Mouse (Mus musculus) kidney, postnatal 0 days (tissue): Measurements from ENCODE around the gene Tbck. TPM values are rescaled to one million over a fixed set of nuclear protein-coding genes. Genes with fewer than 3 reads are reported as not detected.

Experiments used
- ATAC-seq: fragments of 200-750 bp; cut with Nextera tagmentation; replicated peaks from 2 replicates; pipeline ENCODE4 v1.8.0; 2017; ENCODE audit warnings: low read depth, moderate number of reproducible peaks, moderate TSS enrichment, moderate library complexity; ENCODE audit not compliant: low FRiP score
- DNase-seq: peaks from one replicate; pipeline ENCODE4 v3.0.0-alpha.2; 2016; ENCODE audit warnings: low spot score
- H3K27ac ChIP-seq: fragments of 300-500 bp; sonication (generic); 2 replicates; pipeline ENCODE4 v1.5.1; 2014; ENCODE audit warnings: mild to moderate bottlenecking
- H3K27me3 ChIP-seq: fragments of 300-500 bp; sonication (generic); 2 replicates; pipeline ENCODE4 v1.6.1; 2014; ENCODE audit warnings: low read length, mixed read lengths; ENCODE audit not compliant: insufficient read depth
- H3K36me3 ChIP-seq: fragments of 300-500 bp; sonication (generic); 2 replicates; pipeline ENCODE4 v1.6.1; 2014; ENCODE audit warnings: low read length, mixed read lengths; ENCODE audit not compliant: insufficient read depth
- H3K4me1 ChIP-seq: fragments of 300-500 bp; sonication (generic); replicated peaks from 2 replicates; pipeline ENCODE4 v1.6.1; 2014; ENCODE audit warnings: antibody characterized with exemption, low read length, mixed read lengths; ENCODE audit not compliant: insufficient read depth
- H3K4me2 ChIP-seq: fragments of 300-500 bp; sonication (generic); 2 replicates; pipeline ENCODE4 v1.6.1; 2014; ENCODE audit warnings: mild to moderate bottlenecking, low read length, moderate library complexity, mixed read lengths
- H3K4me3 ChIP-seq: fragments of 300-500 bp; sonication (generic); replicated peaks from 2 replicates; pipeline ENCODE4 v1.5.1; 2014; ENCODE audit warnings: low read depth, low read length
- H3K9ac ChIP-seq: fragments of 300-500 bp; sonication (generic); 2 replicates; pipeline ENCODE4 v1.6.1; 2014; ENCODE audit warnings: low read depth, low read length
- H3K9me3 ChIP-seq: fragments of 300-500 bp; sonication (generic); replicated peaks from 2 replicates; pipeline ENCODE4 v1.6.1; 2016; ENCODE audit warnings: low read length, inconsistent platforms, mixed read lengths
- CTCF ChIP-seq: IDR thresholded peaks from 2 replicates; pipeline ENCODE4 v1.5.1; 2016; ENCODE audit warnings: antibody characterized with exemption, low read depth, mild to moderate bottlenecking, moderate library complexity
- WGBS: fragments of 180-500 bp; shearing (Covaris S2); extraction: QIAGEN DNeasy Blood & Tissue Kit; methylation state at CpG from one replicate; pipeline ENCODE4 v1.1.7; 2014; 5-methylcytosine and 5-hydroxymethylcytosine counted together
- polyA plus RNA-seq: library from polyadenylated mRNA; unstranded; fragments of >200 nt; fragmentation: Nextera tagmentation; extraction: Ambion mirVana; gene quantifications from 2 replicates; pipeline ENCODE4 v1.2.1, GENCODE M21; 2015

The Tbck gene
- 19.6 and 19.8 TPM in 2 replicates for polyA plus RNA-seq

DNA sequence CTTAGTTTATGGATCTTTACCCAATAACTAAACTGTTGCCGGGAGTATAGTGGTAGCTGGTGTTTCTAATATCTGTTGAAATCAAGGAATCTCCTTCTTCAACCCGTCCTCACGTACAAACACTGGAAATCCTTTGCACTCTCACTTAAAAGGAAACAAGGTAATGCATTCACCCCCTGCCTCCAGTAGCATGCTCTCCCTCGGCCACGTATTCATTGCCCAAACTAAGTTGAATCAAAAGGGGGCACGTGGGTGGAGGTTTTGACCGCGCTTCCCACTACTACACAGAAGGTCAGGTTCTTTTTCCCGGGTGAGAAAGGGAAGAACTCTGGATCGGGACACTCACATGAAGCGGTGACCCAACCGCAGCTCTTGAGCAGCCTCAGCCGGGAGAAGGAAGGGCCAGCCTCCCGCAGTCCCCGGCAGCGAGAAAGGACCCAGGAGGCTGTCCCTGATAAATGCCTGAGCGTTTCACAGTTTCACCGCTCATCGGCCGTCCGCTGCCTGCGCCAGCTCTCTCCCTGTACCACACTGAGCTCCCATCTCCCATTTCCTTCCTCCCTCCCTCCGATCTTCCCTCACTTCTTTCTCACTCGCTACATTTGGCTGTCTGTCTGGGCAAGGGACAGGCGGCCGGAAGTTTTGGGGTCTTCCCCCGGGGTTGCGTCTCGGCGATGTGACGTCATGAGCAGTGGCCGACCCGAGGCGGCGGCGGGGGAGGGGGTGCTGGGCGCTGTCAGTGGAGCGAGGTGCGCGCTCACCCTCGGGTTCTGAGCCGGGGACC, at the start of gene Tbck:
Tbck (plus strand) TSS at position 698 of the 784 bp plus-strand sequence.
- 0 out of 2 replicates have a peak, but pooled peaks have one; percentile 20 for TF ChIP-seq CTCF
- H3K9ac ChIP-seq: peak within 1 kb of the TSS; percentile 78
- no peaks in the 10 kb centered on the region for H3K27me3 ChIP-seq
- H3K4me3 ChIP-seq: peak within 1 kb of the TSS; percentile 92
- H3K4me2 ChIP-seq: peak within 1 kb of the TSS; percentile 66
- H3K9me3 ChIP-seq: no peaks in the 10 kb centered on the region
- H3K4me1 ChIP-seq: peaks cover 8% of the 10 kb centered on the region; the same call in 1 of the 2 replicates
- peaks cover 4% of the 10 kb centered on the region; the same call in 1 of the 2 replicates for H3K36me3 ChIP-seq
- ATAC-seq (peak; percentile 98), DNase-seq (peak; percentile 96)
- under 1% methylated on average over 42 of the region's 42 CpGs for WGBS
- H3K27ac ChIP-seq: peak within 1 kb of the TSS; percentile 92

DNA sequence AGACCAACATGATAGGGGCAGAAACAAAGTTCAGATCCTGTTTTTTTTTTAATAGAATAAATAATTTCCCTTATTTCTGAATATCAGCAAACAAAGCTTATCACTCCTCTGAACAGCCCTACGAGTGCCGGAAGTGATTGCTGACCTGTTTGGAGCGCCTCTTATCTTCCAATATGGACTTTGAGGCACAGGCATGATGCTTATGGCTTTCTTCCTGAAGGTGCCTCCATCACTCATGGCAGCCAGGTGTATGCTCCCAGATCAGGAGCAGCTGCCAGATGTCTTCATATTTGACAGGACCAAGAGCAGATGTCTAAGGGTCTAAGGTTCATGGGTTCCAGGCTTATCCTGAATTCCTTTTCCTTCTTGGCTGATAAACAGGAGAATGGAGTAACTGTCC, 46.9 kb upstream of the Tbck start:
- ATAC-seq: no peak
- no peak for TF ChIP-seq CTCF
- 84% methylated on average over 3 of the region's 3 CpGs for WGBS

GRCm38 (mm10) chr3:132644071-132644470, 39.9 kb upstream of the Tbck start:
- 60% methylated on average over 4 of the region's 4 CpGs for WGBS

More for the DNA sequence above, 46.9 kb upstream of the Tbck start:
- no peak overlapping the region for H3K9ac ChIP-seq
- H3K36me3 ChIP-seq: no peaks in the 10 kb centered on the region
- H3K4me1 ChIP-seq: no peaks in the 10 kb centered on the region
- H3K9me3 ChIP-seq: no peaks in the 10 kb centered on the region
- H3K4me3 ChIP-seq: no peak overlapping the region
- H3K27me3 ChIP-seq: no peaks in the 10 kb centered on the region
- H3K4me2 ChIP-seq: no peak overlapping the region
- DNase-seq: no peak
- no peak overlapping the region for H3K27ac ChIP-seq

GRCm38 (mm10) chr3:132646814-132647213, 37.1 kb upstream of the Tbck start:
- ATAC-seq (no peak), DNase-seq (no peak)

More at GRCm38 (mm10) chr3:132644071-132644470, 39.9 kb upstream of the Tbck start:
- Histone ChIP-seq H3K27me3 (no peaks in the 10 kb centered on the region), H3K36me3 (no peaks in the 10 kb centered on the region), H3K4me2 (no peak overlapping the region), H3K27ac (no peak overlapping the region), H3K9ac (no peak overlapping the region), H3K4me3 (no peak overlapping the region), H3K9me3 (no peaks in the 10 kb centered on the region), H3K4me1 (no peaks in the 10 kb centered on the region)
- DNase-seq (no peak), ATAC-seq (no peak)
- TF ChIP-seq CTCF: no peak

DNA sequence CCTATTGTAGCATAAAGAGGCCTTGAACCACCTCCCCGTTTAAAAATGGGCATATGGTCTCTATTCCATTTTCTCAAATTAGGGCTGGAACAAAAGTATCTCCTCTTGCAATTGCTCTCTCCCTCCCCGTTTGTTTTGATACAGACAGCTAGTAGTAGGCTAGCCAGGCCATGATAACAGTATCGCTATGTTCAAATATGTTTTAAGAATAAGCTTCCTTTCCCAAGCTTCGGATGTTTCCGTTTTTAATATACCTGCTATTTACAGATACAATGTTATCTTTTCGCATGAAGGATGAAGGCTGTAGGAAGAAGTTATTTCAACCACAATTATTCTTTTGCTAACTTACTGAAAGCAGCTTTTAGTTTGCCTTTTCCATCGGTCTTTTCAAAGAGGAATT, 34.6 kb upstream of the Tbck start:
- Histone ChIP-seq H3K4me1 (no peaks in the 10 kb centered on the region), H3K9me3 (no peaks in the 10 kb centered on the region), H3K36me3 (no peaks in the 10 kb centered on the region), H3K4me2 (no peak overlapping the region), H3K27me3 (no peaks in the 10 kb centered on the region), H3K27ac (no peak overlapping the region), H3K9ac (no peak overlapping the region), H3K4me3 (no peak overlapping the region)
- no peak for DNase-seq
- 81% methylated on average over 7 of the region's 7 CpGs for WGBS
- no peak for TF ChIP-seq CTCF
- ATAC-seq: no peak

More at GRCm38 (mm10) chr3:132646814-132647213, 37.1 kb upstream of the Tbck start:
- WGBS: 60% methylated on average over 1 of the region's 1 CpGs
- H3K9ac ChIP-seq: no peak overlapping the region
- no peak overlapping the region for H3K27ac ChIP-seq
- H3K4me3 ChIP-seq: no peak overlapping the region
- no peaks in the 10 kb centered on the region for H3K4me1 ChIP-seq
- no peaks in the 10 kb centered on the region for H3K36me3 ChIP-seq
- H3K9me3 ChIP-seq: no peaks in the 10 kb centered on the region
- H3K4me2 ChIP-seq: no peak overlapping the region
- TF ChIP-seq CTCF: no peak
- H3K27me3 ChIP-seq: no peaks in the 10 kb centered on the region

DNA sequence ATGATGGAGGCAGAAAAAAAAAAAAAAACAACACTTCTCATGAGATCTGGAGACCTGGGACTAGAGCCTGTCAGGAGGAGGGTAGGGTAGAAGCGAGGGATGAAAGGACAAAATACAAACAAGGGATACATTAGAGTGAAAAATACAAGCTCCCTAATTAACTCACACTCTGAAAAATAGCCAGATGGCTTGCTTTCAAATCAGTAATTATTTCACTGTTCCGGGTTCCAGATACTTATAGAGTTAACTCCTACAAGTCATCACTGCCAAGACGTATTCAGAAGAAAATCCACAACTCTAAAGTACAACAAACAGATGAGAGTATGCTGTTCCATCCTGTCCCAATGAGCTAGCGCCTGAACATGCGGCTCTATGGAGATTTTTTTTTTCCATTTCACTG, 33.8 kb upstream of the Tbck start:
- H3K36me3 ChIP-seq: no peaks in the 10 kb centered on the region
- DNase-seq: no peak
- H3K4me3 ChIP-seq: no peak overlapping the region
- H3K9me3 ChIP-seq: no peaks in the 10 kb centered on the region
- no peak overlapping the region for H3K9ac ChIP-seq
- H3K27ac ChIP-seq: no peak overlapping the region
- no peaks in the 10 kb centered on the region for H3K27me3 ChIP-seq
- no peak overlapping the region for H3K4me2 ChIP-seq
- 71% methylated on average over 5 of the region's 5 CpGs for WGBS
- ATAC-seq: no peak
- H3K4me1 ChIP-seq: no peaks in the 10 kb centered on the region
- no peak for TF ChIP-seq CTCF
